Mouse (Mus musculus) thymus, postnatal 25 days (tissue): ENCODE data around the gene Rmnd5b.
"Not testable (repeated sequence)": the region's sequence is repeated elsewhere in the genome, so short reads cannot be mapped to it uniquely, and the experiment has no call there.

Experiments used
- DNase-seq: peaks from one replicate; pipeline ENCODE4 v3.0.0; 2022

Gene Rmnd5b

GRCm38 (mm10) chr11:51635525-51636322 lies at the start of gene Rmnd5b:
Gene Rmnd5b (minus strand): TSS chr11:51635896.
- DNase-seq: peak; percentile 87

- no peak for DNase-seq
Measured at GRCm38 (mm10) chr11:51681976-51682374, 46.3 kb upstream of the Rmnd5b start.

GRCm38 (mm10) chr11:51681324-51681975 lies 45.8 kb upstream of the Rmnd5b start:
- DNase-seq: peak; percentile 90

GRCm38 (mm10) chr11:51679466-51679865 lies 43.8 kb upstream of the Rmnd5b start:
- DNase-seq: no peak

GRCm38 (mm10) chr11:51677737-51678418 lies 42.2 kb upstream of the Rmnd5b start:
- no peak for DNase-seq

GRCm38 (mm10) chr11:51675386-51675785 lies 39.7 kb upstream of the Rmnd5b start:
- no peak for DNase-seq

- no peak for DNase-seq
Measured at GRCm38 (mm10) chr11:51673291-51673690, 37.6 kb upstream of the Rmnd5b start.

GRCm38 (mm10) chr11:51671376-51671775 lies 35.7 kb upstream of the Rmnd5b start:
- DNase-seq: no peak

- no peak for DNase-seq
Measured at GRCm38 (mm10) chr11:51670846-51671245, 35.1 kb upstream of the Rmnd5b start.

GRCm38 (mm10) chr11:51664747-51665146 lies 29.1 kb upstream of the Rmnd5b start:
- DNase-seq: not testable (repeated sequence)

- DNase-seq: no peak
Measured at GRCm38 (mm10) chr11:51662632-51663031, 26.9 kb upstream of the Rmnd5b start.

GRCm38 (mm10) chr11:51661867-51662365 lies 26.2 kb upstream of the Rmnd5b start:
- no peak for DNase-seq

- DNase-seq: peak; percentile 35
Measured at GRCm38 (mm10) chr11:51658705-51659104, 23.0 kb upstream of the Rmnd5b start.

- no peak for DNase-seq
Measured at GRCm38 (mm10) chr11:51658291-51658690, 22.6 kb upstream of the Rmnd5b start.

GRCm38 (mm10) chr11:51656798-51657521 lies 21.3 kb upstream of the Rmnd5b start:
- no peak for DNase-seq

GRCm38 (mm10) chr11:51654891-51655290 lies 19.2 kb upstream of the Rmnd5b start:
- no peak for DNase-seq

GRCm38 (mm10) chr11:51653736-51654135 lies 18.0 kb upstream of the Rmnd5b start:
- no peak for DNase-seq

- no peak for DNase-seq
Measured at GRCm38 (mm10) chr11:51652889-51653418, 17.3 kb upstream of the Rmnd5b start.

GRCm38 (mm10) chr11:51650691-51651515 lies 15.2 kb upstream of the Rmnd5b start, which contains the start of the genes N4bp3 and D930048N14Rik:
Gene N4bp3 (minus strand): TSS chr11:51650842.
Gene D930048N14Rik (plus strand): TSS chr11:51650954.
- DNase-seq: peak; percentile 79

GRCm38 (mm10) chr11:51650261-51650660 lies 14.6 kb upstream of the Rmnd5b start:
- DNase-seq: peak; percentile 59

- peak; percentile 42 for DNase-seq
Measured at GRCm38 (mm10) chr11:51649889-51650199, 14.1 kb upstream of the Rmnd5b start.
